Mouse (Mus musculus) lung, embryonic 14.5 days (tissue): ENCODE data around the gene Eef2. TPM values are rescaled to one million over a fixed set of nuclear protein-coding genes. Genes with fewer than 3 reads are reported as not detected.

Source experiments
- ATAC-seq: fragments of 200-750 bp; cut with Nextera tagmentation; 2 replicates; pipeline ENCODE4 v1.8.0; 2017; ENCODE audit warnings: mild to moderate bottlenecking, moderate TSS enrichment, moderate library complexity; ENCODE audit not compliant: insufficient read depth
- DNase-seq: peaks from one replicate; pipeline ENCODE4 v3.0.0-alpha.2; 2015
- H3K27ac ChIP-seq: fragments of 300-500 bp; sonication (generic); 2 replicates; pipeline ENCODE4 v1.5.1; 2014; ENCODE audit warnings: low read depth, mild to moderate bottlenecking, moderate library complexity
- H3K27me3 ChIP-seq: fragments of 300-500 bp; sonication (generic); 2 replicates; pipeline ENCODE4 v1.6.1; 2014; ENCODE audit warnings: low read length, control low read depth; ENCODE audit not compliant: insufficient read depth
- H3K36me3 ChIP-seq: fragments of 300-500 bp; sonication (generic); 2 replicates; pipeline ENCODE4 v1.6.1; 2014; ENCODE audit warnings: control low read depth; ENCODE audit not compliant: insufficient read depth
- H3K4me1 ChIP-seq: fragments of 300-500 bp; sonication (generic); 2 replicates; pipeline ENCODE4 v1.6.1; 2014; ENCODE audit warnings: antibody characterized with exemption, control low read depth; ENCODE audit not compliant: insufficient read depth
- H3K4me2 ChIP-seq: fragments of 300-500 bp; sonication (generic); 2 replicates; pipeline ENCODE4 v1.6.1; 2014; ENCODE audit warnings: mild to moderate bottlenecking
- H3K4me3 ChIP-seq: fragments of 300-500 bp; sonication (generic); 2 replicates; pipeline ENCODE4 v1.5.1; 2014; ENCODE audit warnings: low read depth, low read length
- H3K9ac ChIP-seq: fragments of 300-500 bp; sonication (generic); 2 replicates; pipeline ENCODE4 v1.6.1; 2014
- H3K9me3 ChIP-seq: fragments of 300-500 bp; sonication (generic); 2 replicates; pipeline ENCODE4 v1.6.1; 2016; ENCODE audit warnings: low read depth, low read length, control low read depth
- CTCF ChIP-seq: IDR thresholded peaks from 2 replicates; pipeline ENCODE4 v1.5.1; 2016; ENCODE audit warnings: antibody characterized with exemption, low read depth
- whole genome bisulfite sequencing: fragments of 180-500 bp; shearing (Covaris S2); extraction: QIAGEN DNeasy Blood & Tissue Kit; methylation state at CpG from one replicate; pipeline ENCODE4 v1.1.7; 2014; 5-methylcytosine and 5-hydroxymethylcytosine counted together
- polyA plus RNA-seq: library from polyadenylated mRNA; unstranded; fragments of >200 nt; fragmentation: Nextera tagmentation; extraction: Ambion mirVana; gene quantifications from 2 replicates; pipeline ENCODE4 v1.2.1, GENCODE M21; 2014

Gene Eef2
- polyA plus RNA-seq, 1 experiment from 2014 or later, result 493 TPM

DNA sequence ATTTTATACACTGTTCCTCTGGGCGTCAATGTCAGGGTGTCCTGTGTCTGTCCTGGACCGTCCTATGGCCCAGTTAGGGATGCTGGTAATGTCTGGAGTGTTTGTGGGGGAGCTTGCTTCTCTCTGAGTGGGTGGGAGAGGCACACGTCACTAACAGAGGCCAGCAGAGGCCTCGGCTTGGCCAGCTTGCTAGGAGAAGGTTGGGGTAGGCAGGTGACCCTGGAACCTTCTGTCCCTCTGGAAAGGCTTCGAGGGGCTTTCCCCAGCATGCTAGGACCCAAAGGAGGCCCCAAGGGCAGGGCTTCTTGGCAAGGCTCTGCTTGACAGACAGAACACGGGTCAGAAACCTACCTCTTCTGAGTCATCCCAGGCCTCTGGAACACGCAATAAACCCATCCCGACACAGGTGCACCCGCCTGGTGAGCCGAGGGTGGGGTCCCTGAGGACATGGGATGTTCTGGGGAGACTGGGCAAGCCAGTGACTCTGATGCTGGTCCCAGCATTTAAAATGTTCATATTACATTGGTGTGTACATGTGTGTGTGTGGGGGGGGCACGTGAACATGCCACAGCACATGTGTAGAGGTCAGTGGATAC is 20.1 kb downstream of the Eef2 start:
- Histone ChIP-seq H3K4me2 (no peak overlapping the region), H3K36me3 (0 out of 2 replicates have a peak, but pooled peaks cover 2% of the 10 kb centered on the region), H3K4me1 (0 out of 2 replicates have a peak, but pooled peaks cover 4% of the 10 kb centered on the region), H3K9me3 (no peaks in the 10 kb centered on the region), H3K27ac (no peak overlapping the region), H3K27me3 (peaks cover 30% of the 10 kb centered on the region), H3K4me3 (no peak overlapping the region), H3K9ac (no peak overlapping the region; the same call in 1 of the 2 replicates)
- ATAC-seq (no peak), DNase-seq (no peak)
- TF ChIP-seq CTCF, result no peak
- 61% methylated on average over 11 of the region's 11 CpGs for WGBS

- no peak for ATAC-seq
- no peak for DNase-seq
- Histone ChIP-seq H3K9me3 (no peaks in the 10 kb centered on the region), H3K4me1 (0 out of 2 replicates have a peak, but pooled peaks cover 4% of the 10 kb centered on the region), H3K4me2 (no peak overlapping the region), H3K4me3 (no peak overlapping the region), H3K27ac (no peak overlapping the region), H3K9ac (no peak overlapping the region), H3K36me3 (no peaks in the 10 kb centered on the region), H3K27me3 (peaks cover 30% of the 10 kb centered on the region)
- TF ChIP-seq CTCF, result no peak
- WGBS, result 48% methylated on average over 6 of the region's 6 CpGs
These were observed 20.9 kb downstream of the Eef2 start for GRCm38 (mm10) chr10:81197305-81197704.

DNA sequence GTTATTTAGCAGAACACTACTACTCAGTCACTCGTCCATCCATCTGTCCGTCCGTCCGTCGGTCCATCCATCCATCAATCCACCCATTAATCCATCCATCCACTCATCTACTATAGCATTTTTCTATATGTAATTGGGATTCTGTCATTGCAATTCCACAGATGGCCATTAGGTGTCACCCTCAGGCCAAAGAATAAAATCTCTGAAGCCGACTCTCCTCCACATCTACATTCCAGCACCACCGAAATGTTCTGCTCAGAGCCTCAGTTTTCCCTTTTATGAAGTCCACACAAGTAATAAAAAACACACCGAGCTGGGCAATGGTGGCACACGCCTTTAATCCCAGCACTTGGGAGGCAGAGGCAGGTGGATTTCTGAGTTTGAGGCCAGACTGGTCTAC is 21.8 kb downstream of the Eef2 start:
- TF ChIP-seq CTCF, result peak; percentile 89
- H3K36me3 ChIP-seq, result no peaks in the 10 kb centered on the region
- DNase-seq, result peak; percentile 91
- H3K27ac ChIP-seq, result no peak overlapping the region
- under 1% methylated on average over 9 of the region's 9 CpGs for WGBS
- no peak overlapping the region for H3K4me3 ChIP-seq
- no peak overlapping the region for H3K4me2 ChIP-seq
- H3K9me3 ChIP-seq, result no peaks in the 10 kb centered on the region
- H3K27me3 ChIP-seq, result peaks cover 25% of the 10 kb centered on the region
- no peaks in the 10 kb centered on the region for H3K4me1 ChIP-seq
- H3K9ac ChIP-seq, result no peak overlapping the region
- ATAC-seq, result no peak

DNA sequence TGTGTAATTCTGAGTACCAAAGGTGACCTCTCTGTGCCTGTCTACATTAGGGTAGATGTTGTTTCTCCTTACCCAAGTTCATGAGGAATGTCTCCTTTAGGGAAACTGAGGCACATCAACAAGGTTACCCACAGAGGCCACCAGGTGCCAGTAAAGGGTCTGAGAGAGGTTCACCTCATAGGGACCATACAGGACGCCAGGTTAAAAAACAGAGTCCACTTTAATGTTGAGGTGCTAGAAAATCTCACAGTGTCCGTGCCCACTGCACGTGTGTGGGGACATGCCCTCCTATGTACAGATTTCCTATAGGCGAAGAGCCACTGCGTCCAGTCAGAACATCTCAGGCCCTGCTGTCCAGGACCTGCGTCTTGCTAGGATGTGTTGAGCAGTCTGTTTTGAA is 22.6 kb downstream of the Eef2 start:
- Histone ChIP-seq H3K9ac (no peak overlapping the region), H3K9me3 (no peaks in the 10 kb centered on the region), H3K36me3 (no peaks in the 10 kb centered on the region), H3K4me2 (no peak overlapping the region), H3K27me3 (peaks cover 20% of the 10 kb centered on the region), H3K27ac (no peak overlapping the region), H3K4me3 (no peak overlapping the region), H3K4me1 (no peaks in the 10 kb centered on the region)
- no peak for TF ChIP-seq CTCF
- DNase-seq (no peak), ATAC-seq (no peak)
- 79% methylated on average over 6 of the region's 6 CpGs for WGBS

GRCm38 (mm10) chr10:81200141-81200540 is 23.7 kb downstream of the Eef2 start:
- Histone ChIP-seq H3K9ac (no peak overlapping the region), H3K9me3 (no peaks in the 10 kb centered on the region), H3K4me2 (no peak overlapping the region), H3K4me3 (no peak overlapping the region), H3K36me3 (no peaks in the 10 kb centered on the region), H3K27me3 (peaks cover 10% of the 10 kb centered on the region; the same call in 1 of the 2 replicates), H3K27ac (no peak overlapping the region), H3K4me1 (no peaks in the 10 kb centered on the region)
- no peak for TF ChIP-seq CTCF
- 79% methylated on average over 13 of the region's 13 CpGs for WGBS
- no peak for ATAC-seq
- no peak for DNase-seq

- Histone ChIP-seq H3K9ac (no peak overlapping the region), H3K27ac (no peak overlapping the region), H3K36me3 (no peaks in the 10 kb centered on the region), H3K4me1 (no peaks in the 10 kb centered on the region), H3K27me3 (peaks cover 4% of the 10 kb centered on the region; the same call in 1 of the 2 replicates), H3K4me2 (no peak overlapping the region), H3K9me3 (no peaks in the 10 kb centered on the region), H3K4me3 (no peak overlapping the region)
- WGBS, result 69% methylated on average over 20 of the region's 20 CpGs
- TF ChIP-seq CTCF, result no peak
- ATAC-seq (no peak), DNase-seq (no peak)
These were observed 24.3 kb downstream of the Eef2 start for GRCm38 (mm10) chr10:81200605-81201287.
